Mouse (Mus musculus): ENCODE data around the gene Atn1. TPM values are rescaled to one million over a fixed set of nuclear protein-coding genes. Genes with fewer than 3 reads are reported as not detected.

The Atn1 gene
- total RNA-seq, 2 experiments from 2014 or later = 78.4 to 80.2 TPM

- no peak for DNase-seq (ENCODE audit: low spot score in 2 of 2)
These were observed 13.3 kb downstream of the Atn1 start for GRCm38 (mm10) chr6:124742839-124743514.

- DNase-seq (ENCODE audit: low spot score in 2 of 2) = no peak
These were observed 14.5 kb downstream of the Atn1 start for GRCm38 (mm10) chr6:124741842-124742241.

- DNase-seq (ENCODE audit: low spot score in 2 of 2) = peak; percentile 72 to 76
These were observed 15.2 kb downstream of the Atn1 start, which contains the start of gene Grcc10 for GRCm38 (mm10) chr6:124740888-124741761. TSS of gene Grcc10 (minus strand) at chr6:124741374.

DNA sequence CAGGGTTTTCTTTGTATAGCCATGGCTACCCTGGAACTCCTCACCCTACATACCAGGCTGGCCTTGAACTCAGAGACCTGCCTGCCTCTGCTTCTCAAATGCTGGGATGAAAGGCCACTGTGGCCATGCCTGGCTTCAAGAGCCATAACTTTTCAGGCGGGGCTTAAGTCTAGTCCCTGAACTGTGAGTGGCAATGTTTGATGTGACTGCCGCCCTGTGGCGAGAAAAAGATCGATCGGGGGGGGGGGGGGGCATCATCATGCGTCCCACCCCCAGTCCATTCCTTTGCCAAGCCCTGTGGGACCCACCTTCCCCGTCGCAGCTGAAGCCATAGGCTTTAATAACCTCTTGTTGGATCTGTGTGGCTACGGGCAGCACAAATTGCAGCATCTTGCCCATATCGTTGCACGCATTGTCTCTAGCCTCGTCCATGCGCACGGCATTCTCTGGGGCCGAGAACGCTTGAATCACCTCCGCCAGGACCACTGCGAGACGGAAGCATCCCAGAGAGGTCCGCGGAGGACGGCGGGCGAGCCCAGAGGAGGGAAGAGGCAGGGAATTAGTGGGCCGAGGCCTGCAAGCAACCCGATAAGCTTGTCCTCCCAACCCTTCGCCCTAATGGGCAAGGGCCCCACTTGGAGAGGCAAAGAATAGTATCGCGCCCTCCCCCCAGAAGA lies 16.0 kb downstream of the Atn1 start:
- DNase-seq (ENCODE audit: low spot score in 2 of 2) = peak in 1 of 2 experiments; percentile 66

- DNase-seq (ENCODE audit: low spot score in 2 of 2) = no peak
These were observed 17.0 kb downstream of the Atn1 start for GRCm38 (mm10) chr6:124739231-124739796.

- DNase-seq (ENCODE audit: low spot score in 2 of 2) = no peak
These were observed 17.8 kb downstream of the Atn1 start, which contains the start of gene Ptpn6 for GRCm38 (mm10) chr6:124738511-124739023. TSS of gene Ptpn6 (minus strand) at chr6:124738714.

DNA sequence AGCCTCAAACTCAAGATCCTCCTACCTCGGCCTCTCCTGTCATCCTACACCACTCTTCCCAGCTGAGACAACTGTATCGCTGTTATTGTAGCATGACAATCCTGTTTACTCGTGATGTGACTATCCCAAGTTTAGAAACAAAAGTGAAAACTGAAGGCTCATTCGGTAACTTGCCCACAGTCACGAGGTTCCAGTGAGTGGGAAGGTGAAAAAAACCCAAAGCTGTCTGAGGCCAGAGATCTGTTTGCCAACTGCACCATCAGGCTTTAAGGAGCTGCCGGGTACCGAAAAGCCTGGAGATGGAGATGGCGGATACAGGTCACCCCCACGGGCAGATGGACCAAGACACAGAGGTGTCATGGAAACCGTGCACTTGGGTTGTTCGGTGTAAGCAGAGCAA lies 19.3 kb downstream of the Atn1 start:
- no peak for DNase-seq (ENCODE audit: low spot score in 2 of 2)

GRCm38 (mm10) chr6:124734417-124734816 lies 21.9 kb downstream of the Atn1 start:
- no peak for DNase-seq (ENCODE audit: low spot score in 2 of 2)

GRCm38 (mm10) chr6:124732476-124733370 lies 23.6 kb downstream of the Atn1 start:
- DNase-seq (ENCODE audit: low spot score in 2 of 2) = no peak

DNA sequence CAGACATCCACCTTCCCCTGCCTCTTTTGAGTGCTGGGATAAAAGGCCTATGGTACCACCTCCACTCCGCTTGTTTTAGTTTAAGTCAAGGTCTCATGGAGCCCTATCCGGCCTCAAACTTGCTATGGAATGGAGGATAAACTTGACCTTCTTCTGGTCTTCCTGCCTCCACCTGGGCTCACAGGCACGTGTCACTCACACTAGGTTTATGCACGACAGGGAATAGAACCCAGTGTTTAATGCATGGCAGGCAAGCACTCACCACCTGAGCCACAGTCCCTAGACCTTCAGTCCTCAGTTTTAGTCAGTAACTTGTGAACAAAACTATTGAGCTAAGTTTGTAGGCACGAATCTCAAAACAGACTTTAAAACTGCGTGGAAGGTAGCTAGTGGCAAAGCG lies 25.3 kb downstream of the Atn1 start:
- no peak for DNase-seq (ENCODE audit: low spot score in 2 of 2)

- no peak for DNase-seq (ENCODE audit: low spot score in 2 of 2)
These were observed 26.2 kb downstream of the Atn1 start for GRCm38 (mm10) chr6:124729850-124730705.

DNA sequence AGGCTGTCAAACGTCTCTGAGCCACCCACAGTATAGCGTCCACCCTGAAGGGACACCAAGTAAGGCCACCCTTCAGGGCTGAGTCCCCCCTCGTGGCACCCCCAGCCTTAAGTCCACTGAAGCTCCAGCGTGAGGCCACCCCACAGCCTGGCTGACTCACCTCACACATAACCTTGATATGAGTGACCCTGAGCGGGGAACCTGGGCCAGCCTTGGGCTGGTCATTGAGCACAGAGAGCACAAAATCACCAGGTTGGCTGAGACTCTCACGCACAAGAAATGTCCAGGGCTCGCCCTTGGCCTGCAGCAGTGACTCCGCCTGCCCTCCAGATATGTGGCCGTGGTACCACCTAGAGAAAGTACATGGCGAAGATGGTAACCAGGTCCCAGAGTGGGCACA lies 27.7 kb downstream of the Atn1 start:
- peak in 1 of 2 experiments; percentile 52 for DNase-seq (ENCODE audit: low spot score in 2 of 2)

DNA sequence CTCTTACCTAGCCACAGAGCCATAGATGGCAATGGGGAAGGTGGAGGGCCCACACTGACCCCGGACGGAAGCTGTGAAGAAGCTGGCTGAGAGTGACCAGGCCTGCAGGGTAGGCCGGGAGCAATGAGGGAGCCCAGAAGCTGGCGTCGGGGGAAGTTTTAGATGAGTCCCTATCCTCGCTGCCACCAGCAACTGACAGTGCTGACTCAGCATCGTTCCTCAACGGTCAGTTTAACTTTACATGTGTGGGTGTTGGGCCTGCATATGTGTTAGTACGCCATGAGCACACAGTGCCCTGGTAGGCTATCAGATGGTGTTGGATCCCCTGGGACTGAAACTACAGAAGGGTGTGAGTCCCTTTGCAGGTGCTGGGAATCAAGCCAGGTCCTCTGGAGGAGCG lies 31.9 kb downstream of the Atn1 start:
- DNase-seq (ENCODE audit: low spot score in 2 of 2) = no peak

DNA sequence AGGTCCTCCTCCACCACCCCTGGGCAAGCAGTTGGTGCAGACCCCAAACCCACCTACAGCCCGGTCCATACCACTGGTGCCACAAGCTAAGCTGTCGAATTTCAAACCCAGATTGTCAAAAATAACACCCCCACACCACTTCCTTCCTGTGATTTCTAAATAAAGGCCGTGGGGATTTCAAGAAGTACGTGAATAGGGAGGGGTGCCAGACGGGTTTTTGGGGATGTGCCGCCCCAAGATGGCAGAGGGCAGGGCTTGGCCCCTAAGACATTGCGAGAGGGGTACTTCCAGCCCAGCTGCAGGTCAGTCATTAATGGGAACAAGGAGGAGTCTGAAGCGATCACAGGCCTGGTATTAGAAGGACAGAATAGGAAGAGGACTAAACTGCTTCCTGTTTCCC lies 32.8 kb downstream of the Atn1 start:
- DNase-seq (ENCODE audit: low spot score in 2 of 2) = no peak

DNA sequence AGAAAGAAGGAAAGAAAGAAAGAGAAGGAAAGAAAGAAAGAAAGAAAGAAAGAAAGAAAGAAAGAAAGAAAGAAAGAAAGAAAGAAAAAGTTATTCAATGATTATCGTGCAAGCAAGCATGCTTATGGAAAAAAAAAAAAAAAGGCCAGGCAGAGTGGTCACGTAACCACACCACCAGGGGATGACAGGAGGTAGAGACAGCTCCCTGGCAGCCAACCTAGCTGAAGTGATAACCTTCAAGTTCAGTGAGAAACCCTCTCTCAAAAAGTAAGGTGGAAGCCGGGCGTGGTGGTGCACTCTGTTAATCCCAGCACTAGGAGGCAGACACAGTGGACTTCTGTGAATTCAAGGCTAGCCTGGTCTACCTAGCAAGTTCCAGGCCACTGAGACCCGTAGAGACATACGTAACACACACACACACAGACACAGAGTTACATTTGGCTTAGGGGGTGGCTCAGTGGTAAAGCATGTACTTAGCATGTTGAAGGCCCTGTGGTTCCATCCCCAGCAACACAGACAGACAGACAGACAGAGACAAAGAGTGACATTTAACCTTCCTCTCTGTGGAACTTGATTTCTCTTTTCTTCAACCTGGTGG lies 33.3 kb downstream of the Atn1 start:
- no peak for DNase-seq (ENCODE audit: low spot score in 2 of 2)

DNA sequence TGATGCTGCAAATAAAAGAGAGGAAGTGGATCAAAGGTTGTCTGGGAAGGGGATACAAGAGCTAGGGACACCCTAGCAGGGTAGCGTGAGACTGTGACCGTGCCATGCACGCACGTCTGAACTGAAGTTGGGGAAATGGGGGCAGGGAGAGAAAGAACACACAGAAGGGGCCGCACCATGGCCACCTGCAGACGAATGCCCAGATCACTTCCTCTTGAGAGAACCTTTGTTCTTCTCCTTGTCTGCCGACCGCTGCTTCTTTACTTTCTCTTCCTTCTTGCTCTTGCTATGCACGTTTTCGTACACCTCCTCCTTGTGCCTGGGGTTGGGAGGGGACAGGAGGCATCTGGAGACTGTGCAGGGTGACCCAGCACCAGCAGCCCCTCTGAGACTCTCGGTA lies 35.4 kb downstream of the Atn1 start:
- no peak for DNase-seq (ENCODE audit: low spot score in 2 of 2)

DNA sequence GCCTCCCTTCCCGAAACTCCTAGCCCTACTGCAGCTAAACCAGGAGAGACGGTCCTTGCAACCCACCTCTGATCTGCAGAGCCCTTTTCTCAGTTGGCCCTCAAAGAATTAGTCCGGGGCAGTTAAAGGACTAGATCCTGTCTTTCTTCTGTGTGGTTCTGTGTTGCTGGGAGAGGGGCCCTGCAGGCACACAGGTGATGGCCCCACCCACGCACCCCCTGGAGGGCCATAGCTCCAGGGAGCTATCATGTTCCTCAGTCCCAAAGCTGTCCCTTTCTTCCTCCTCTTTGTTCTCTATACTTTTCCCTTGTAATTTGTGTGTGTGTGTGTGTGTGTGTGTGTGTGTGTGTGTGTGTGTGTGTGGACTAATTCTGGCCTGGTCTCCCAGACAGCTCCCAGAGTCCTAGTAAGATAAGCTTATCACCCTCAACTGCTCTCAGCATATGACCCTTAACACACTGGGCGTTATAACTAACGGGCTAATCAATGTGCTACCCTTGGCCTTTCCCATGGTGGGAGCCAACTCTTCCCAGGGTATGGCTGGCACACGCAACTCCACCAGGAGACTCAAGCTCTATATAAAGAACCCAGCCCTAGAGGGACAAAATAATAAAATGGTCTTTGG lies 36.9 kb downstream of the Atn1 start:
- DNase-seq (ENCODE audit: low spot score in 2 of 2) = no peak

DNA sequence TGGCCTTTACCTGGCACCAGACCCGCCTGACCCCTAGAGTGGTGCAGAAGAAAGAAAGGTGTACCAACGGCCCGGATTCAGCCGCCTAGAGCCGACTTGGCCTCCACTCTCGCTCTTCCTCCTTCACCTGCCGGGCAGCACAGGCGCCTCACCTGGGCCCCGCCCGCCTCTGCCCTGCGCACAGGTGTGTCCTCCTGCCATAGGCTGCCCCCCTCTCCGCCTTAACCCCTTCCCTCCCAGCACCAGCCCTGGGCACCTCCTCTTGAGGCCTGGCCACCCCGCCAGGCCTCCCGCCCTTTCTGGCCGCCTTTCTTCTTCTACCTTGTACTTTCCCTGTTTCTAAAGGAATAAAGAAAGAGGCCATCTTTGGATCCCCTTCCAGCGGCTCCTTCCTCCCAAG lies 37.6 kb downstream of the Atn1 start:
- DNase-seq (ENCODE audit: low spot score in 2 of 2) = no peak

Measured in adrenal gland, adult 18-20 months (tissue).